Mouse (Mus musculus): ENCODE data around the gene Wdr43. TPM values are rescaled to one million over a fixed set of nuclear protein-coding genes. Genes with fewer than 3 reads are reported as not detected.
A peak's percentile ranks its signal among the peaks of the same experiment; 100 is the strongest.

Wdr43 gene
- total RNA-seq, 2 experiments from 2014 or later: 63.3 to 104 TPM

GRCm38 (mm10) chr17:71660390-71660789 lies 44.7 kb downstream of the Wdr43 start:
- DNase-seq (ENCODE audit: low spot score in 2 of 2): no peak

DNA sequence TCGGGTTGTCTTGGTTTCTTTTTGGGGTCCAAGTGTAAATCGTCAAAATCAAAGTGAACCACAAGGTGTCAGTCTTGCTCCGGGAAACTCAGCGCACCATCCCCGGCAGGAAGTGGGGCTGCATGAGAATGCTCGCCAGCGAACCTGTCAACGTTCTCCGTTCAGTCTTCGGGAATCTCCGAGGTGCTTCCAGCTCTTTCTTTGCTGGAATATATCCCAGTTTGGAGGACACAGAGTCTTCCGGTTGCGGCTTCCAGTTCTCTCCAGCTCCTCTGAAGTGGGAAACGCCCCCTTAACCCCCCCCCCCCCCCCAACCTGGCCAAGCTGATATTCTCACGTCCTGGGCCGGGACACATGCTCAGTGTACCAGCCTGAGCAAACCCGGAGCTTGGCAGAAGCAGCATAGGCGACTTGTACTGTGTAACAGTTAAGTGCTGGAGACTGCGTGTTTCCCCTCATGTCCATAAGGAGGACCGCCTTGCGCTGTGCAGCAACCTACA lies 47.1 kb downstream of the Wdr43 start:
- DNase-seq (ENCODE audit: low spot score in 2 of 2): peak; percentile 63

DNA sequence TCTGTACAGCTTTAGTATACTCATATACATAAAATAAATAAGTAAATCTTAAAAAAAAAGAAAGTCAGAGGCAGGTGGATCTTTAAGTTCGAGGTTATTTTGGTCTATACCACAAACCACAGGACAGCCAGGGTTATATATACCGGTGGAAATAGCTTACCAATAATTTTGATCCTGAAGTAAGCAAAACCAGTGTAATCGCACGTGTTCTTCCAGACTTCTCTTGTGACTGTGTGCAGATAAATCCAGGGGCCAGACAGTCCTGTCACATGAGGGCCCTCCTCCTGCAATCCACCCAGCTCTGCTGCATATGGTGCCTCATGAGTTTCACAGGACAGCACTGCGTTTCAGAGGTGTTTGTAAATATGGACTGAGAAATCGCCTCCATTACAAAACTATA lies 47.8 kb downstream of the Wdr43 start:
- no peak for DNase-seq (ENCODE audit: low spot score in 2 of 2)

DNA sequence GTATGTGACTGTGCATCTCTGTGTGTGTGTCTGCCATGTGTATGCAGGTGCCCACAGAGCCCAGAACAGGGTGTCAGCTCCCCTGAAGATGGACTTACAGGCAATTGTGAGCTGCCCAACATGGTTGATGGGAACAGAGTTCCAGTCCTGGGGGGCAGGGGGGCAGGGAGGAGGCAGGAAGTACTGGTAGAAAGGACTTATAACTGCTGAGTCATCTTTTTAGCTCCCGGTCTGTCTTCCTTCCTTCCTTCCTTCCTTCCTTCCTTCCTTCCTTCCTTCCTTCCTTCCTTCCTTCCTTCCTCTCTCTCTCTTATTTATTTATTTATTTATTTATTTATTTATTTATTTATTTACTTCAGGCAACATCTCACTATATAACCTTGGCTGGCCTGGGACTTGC lies 48.5 kb downstream of the Wdr43 start:
- no peak for DNase-seq (ENCODE audit: low spot score in 2 of 2)

GRCm38 (mm10) chr17:71665201-71665600 lies 49.5 kb downstream of the Wdr43 start:
- DNase-seq (ENCODE audit: low spot score in 2 of 2): no peak

GRCm38 (mm10) chr17:71669511-71669910 lies 53.8 kb downstream of the Wdr43 start:
- DNase-seq (ENCODE audit: low spot score in 2 of 2): no peak

- peak in 1 of 2 experiments; percentile 41 for DNase-seq (ENCODE audit: low spot score in 2 of 2)
Measured at GRCm38 (mm10) chr17:71671840-71672546, 56.3 kb downstream of the Wdr43 start.

GRCm38 (mm10) chr17:71673092-71673491 lies 57.4 kb downstream of the Wdr43 start, which contains the start of gene Togaram2:
Togaram2 (plus strand) TSS chr17:71673261.
- DNase-seq (ENCODE audit: low spot score in 2 of 2): no peak

GRCm38 (mm10) chr17:71673936-71674335 lies 58.2 kb downstream of the Wdr43 start:
- no peak for DNase-seq (ENCODE audit: low spot score in 2 of 2)

DNA sequence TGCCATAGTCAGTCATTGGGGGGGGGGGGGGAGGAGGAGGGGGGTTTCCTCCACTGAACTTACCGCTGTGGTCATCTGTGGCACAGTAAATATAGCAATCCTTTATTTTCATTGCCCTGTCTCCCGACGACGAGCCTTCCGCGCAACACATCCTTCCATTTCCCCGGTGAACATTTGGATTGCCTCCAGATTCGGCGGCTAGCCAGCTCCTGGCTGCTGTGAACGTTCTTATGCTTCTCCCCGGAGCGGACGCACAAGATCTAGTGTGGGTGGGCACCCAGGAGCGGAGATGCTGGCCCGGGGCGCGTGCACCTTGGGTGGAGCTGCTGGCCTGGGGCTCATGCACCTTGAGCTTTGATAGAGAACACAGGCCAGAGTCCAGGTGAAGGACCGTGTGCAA lies 59.2 kb downstream of the Wdr43 start:
- no peak for DNase-seq (ENCODE audit: low spot score in 2 of 2)

- no peak for DNase-seq (ENCODE audit: low spot score in 2 of 2)
Measured at GRCm38 (mm10) chr17:71681666-71682065, 66.0 kb downstream of the Wdr43 start.

GRCm38 (mm10) chr17:71682379-71682778 lies 66.7 kb downstream of the Wdr43 start:
- DNase-seq (ENCODE audit: low spot score in 2 of 2): no peak

DNA sequence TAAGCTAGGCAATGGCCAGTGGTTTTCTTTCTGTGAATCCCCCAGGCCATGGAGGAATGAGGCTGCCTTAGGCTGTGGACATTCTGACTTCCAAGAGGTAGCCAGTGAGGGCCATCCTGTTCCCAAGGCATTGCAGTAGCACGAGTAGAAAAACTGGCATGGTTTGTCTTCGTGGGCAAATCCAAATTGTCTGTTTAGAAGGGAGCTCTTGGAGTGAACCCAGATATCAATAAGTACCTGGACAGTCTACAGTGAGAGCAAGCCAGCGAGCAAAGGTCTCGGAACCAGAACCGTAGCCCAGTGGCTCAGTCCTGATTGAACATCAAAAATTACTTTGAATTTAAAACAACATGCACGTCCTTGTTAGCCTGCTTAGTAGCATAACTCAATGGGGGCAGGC lies 67.6 kb downstream of the Wdr43 start:
- no peak for DNase-seq (ENCODE audit: low spot score in 2 of 2)

DNA sequence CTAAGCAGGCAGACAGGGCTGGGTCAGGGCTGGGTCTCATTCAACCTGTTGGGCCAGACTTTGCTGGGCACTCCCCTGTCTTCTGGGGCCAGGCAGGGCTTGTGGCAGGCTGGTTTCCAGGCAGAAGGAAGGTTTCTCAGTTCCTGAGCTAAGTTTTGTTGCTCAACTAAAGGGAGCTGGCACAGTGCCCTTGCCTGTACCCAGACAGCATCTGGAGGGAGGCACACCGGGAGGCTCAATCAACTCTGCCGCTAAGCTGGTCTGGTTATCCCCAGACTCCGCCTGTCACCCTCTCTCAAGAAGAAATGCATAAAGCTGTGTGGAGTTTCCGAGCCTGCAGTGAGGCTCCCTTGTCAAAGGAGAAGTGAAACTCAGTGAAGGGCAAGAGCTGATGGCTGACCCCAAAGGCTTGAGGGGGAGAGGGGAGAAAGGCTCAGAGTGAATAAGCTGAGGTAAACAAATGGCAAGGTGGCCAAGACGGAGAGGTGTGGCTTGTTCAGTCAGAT lies 68.5 kb downstream of the Wdr43 start:
- no peak for DNase-seq (ENCODE audit: low spot score in 2 of 2)

DNA sequence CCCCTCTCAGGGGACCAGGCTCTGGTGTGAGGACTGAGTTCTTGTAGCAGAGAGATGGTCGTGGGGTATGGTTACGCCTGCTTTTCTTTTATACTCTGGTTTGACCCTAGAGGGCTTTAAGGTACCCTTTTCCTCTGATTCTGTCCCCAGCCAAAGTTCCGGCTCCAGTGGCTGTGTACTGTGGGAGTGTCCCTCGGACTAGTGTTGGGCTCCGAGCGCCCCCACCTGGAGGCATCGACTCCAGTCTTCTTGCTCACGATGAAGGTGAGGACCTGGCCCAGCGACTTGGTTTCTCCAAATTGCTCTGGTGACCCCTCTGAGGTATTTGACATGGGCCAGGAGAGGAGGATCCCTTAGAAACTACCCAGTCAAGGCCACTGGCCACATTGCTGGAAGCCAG lies 71.7 kb downstream of the Wdr43 start:
- DNase-seq (ENCODE audit: low spot score in 2 of 2): no peak

GRCm38 (mm10) chr17:71689903-71690302 lies 74.2 kb downstream of the Wdr43 start:
- no peak for DNase-seq (ENCODE audit: low spot score in 2 of 2)

GRCm38 (mm10) chr17:71691361-71691875 lies 75.7 kb downstream of the Wdr43 start:
- DNase-seq (ENCODE audit: low spot score in 2 of 2): no peak

GRCm38 (mm10) chr17:71693313-71693712 lies 77.6 kb downstream of the Wdr43 start:
- no peak for DNase-seq (ENCODE audit: low spot score in 2 of 2)

GRCm38 (mm10) chr17:71693780-71694179 lies 78.1 kb downstream of the Wdr43 start:
- DNase-seq (ENCODE audit: low spot score in 2 of 2): no peak

- DNase-seq (ENCODE audit: low spot score in 2 of 2): no peak
Measured at GRCm38 (mm10) chr17:71695151-71695550, 79.5 kb downstream of the Wdr43 start.

- no peak for DNase-seq (ENCODE audit: low spot score in 2 of 2)
Measured at GRCm38 (mm10) chr17:71695716-71696315, 80.1 kb downstream of the Wdr43 start.

- DNase-seq (ENCODE audit: low spot score in 2 of 2): no peak
Measured at GRCm38 (mm10) chr17:71696396-71696795, 80.7 kb downstream of the Wdr43 start.
